In the genomic region with DNA sequence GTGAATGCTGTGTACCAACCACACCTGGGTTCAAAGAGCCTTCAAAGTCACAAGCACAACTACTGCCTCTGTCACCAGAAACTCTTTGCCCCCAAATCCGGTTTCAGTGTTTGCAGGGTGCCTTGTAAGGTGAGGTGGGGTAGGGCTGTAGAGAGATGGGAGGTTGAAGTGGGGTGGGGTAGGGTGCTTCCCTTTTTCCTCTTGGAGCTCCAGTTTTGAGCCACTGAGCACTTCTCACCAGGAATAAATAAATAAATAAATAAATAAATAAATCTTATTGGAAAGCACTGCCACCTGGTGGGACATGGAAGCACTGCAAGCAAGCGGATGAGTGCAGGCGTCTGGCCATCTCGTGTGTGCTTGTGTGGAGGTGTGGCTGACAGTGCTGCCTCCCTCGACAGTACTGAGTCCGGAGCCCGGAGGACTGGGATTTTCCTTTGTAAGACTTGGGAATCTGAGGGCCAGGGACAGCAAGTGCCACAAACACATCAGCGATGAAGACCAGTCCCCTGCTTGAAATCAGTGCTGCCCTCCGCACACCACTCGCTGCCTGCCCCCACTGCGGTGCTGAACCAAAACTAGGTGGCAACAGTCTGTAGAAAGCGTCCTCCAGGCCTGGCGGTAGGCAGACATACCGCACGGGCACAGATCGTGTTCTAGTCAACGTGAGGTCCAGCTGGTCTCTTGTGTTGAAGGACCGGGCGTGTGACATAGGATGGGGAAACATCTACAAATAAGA, we compare ENCODE assay signal across 8 mouse cellular contexts. TPM values are rescaled to one million over a fixed set of nuclear protein-coding genes. Genes with fewer than 3 reads are reported as not detected.
DNase-seq lines count a peak whose midpoint lies in the region; ATAC-seq and TF ChIP-seq lines count a peak whose summit lies in the region.

No protein-coding gene starts in this region.

- WGBS in intestine, postnatal 0 days: 64% methylated on average over 19 of the region's 19 CpGs
- 65% methylated on average over 19 of the region's 19 CpGs for WGBS in midbrain, embryonic 11.5 days
- 61% methylated on average over 19 of the region's 19 CpGs for WGBS in small intestine, adult 2 months

- no peak; the same call in 1 of the 2 replicates for ATAC-seq in intestine, postnatal 0 days
- peak; percentile 81 for ATAC-seq in midbrain, embryonic 11.5 days (ENCODE audit: low FRiP score)

- no peak for TF ChIP-seq POLR2A in small intestine, adult 2 months (IDR thresholded peaks at IDR 0.05; ENCODE audit: low read depth, low read length)

- H3K36me3 ChIP-seq in intestine, postnatal 0 days (ENCODE audit: control insufficient read depth, insufficient read depth): peaks cover 20% of the 10 kb centered on the region
- H3K36me3 ChIP-seq in midbrain, embryonic 11.5 days (ENCODE audit: control insufficient read depth, insufficient read depth, low read length): no peaks in the 10 kb centered on the region
- peaks cover 5% of the 10 kb centered on the region; the same call in 1 of the 2 replicates for H3K36me3 ChIP-seq in small intestine, adult 2 months (ENCODE audit: control insufficient read depth, insufficient read depth, low read length)

- no peak overlapping the region for H3K4me2 ChIP-seq in intestine, postnatal 0 days (replicated peaks; ENCODE audit: low read depth)
- H3K4me2 ChIP-seq in midbrain, embryonic 11.5 days: no peak overlapping the region

- no peaks in the 10 kb centered on the region for H3K4me1 ChIP-seq in intestine, postnatal 0 days (replicated peaks; ENCODE audit: control insufficient read depth, insufficient read depth, low read length)
- H3K4me1 ChIP-seq in midbrain, embryonic 11.5 days (ENCODE audit: control insufficient read depth, insufficient read depth, low read length): no peaks in the 10 kb centered on the region
- no peaks in the 10 kb centered on the region for H3K4me1 ChIP-seq in small intestine, adult 2 months (ENCODE audit: control insufficient read depth, insufficient read depth, insufficient read length, low read length)

- no peak overlapping the region for H3K4me3 ChIP-seq in intestine, postnatal 0 days (ENCODE audit: low read depth, low read length)
- no peak overlapping the region for H3K4me3 ChIP-seq in midbrain, embryonic 11.5 days (ENCODE audit: low read depth, low read length)
- H3K4me3 ChIP-seq in small intestine, adult 2 months (ENCODE audit: low read depth, low read length): no peak overlapping the region

- no peaks in the 10 kb centered on the region for H3K9me3 ChIP-seq in intestine, postnatal 0 days (ENCODE audit: control insufficient read depth)
- no peaks in the 10 kb centered on the region for H3K9me3 ChIP-seq in midbrain, embryonic 11.5 days (ENCODE audit: control insufficient read depth, low read length)

- H3K9ac ChIP-seq in intestine, postnatal 0 days (ENCODE audit: low read depth, low read length): no peak overlapping the region
- H3K9ac ChIP-seq in midbrain, embryonic 11.5 days (ENCODE audit: low read length): no peak overlapping the region

- peak; percentile 78 for DNase-seq in 3T3-L1 (ENCODE audit: low read depth, low spot score)
- peak; percentile 59 to 87 for DNase-seq in adrenal gland, adult (ENCODE audit: inconsistent age in 2 of 2, low spot score in 1 of 2)
- peak; percentile 79 for DNase-seq in embryo, embryonic 10.5 days (ENCODE audit: low spot score)
- DNase-seq in gastrocnemius, postnatal 36 days: peak; percentile 55 to 67
- peak; percentile 62 to 72 for DNase-seq in left cerebral cortex, postnatal 25 days (ENCODE audit: low spot score in 2 of 2)
- peak; percentile 96 for DNase-seq in midbrain, embryonic 11.5 days (ENCODE audit: low spot score, missing footprints)

- TF ChIP-seq CTCF in intestine, postnatal 0 days (IDR thresholded peaks at IDR 0.05; ENCODE audit: low read depth): peak; percentile 78
- TF ChIP-seq CTCF in small intestine, adult 2 months (IDR thresholded peaks at IDR 0.05; ENCODE audit: extremely low read depth, insufficient read length, insufficient replicate concordance, low read depth, low read length): peak; percentile 61; the same call in 1 of the 2 replicates

- intact Hi-C loops in gastrocnemius, postnatal 36 days (cut with DNase I): loop anchor here (10.0 kb wide), 1 partner anchor 292 kb away; no protein-coding TSS in a partner anchor
- intact Hi-C loops in left cerebral cortex, postnatal 25 days (cut with DNase I): loop anchor here (1.0 kb wide), 1 partner anchor 146 kb away; no protein-coding TSS in a partner anchor

- no peak overlapping the region for H3K27ac ChIP-seq in intestine, postnatal 0 days (ENCODE audit: low read depth, low read length)
- H3K27ac ChIP-seq in midbrain, embryonic 11.5 days (ENCODE audit: low read depth, low read length): no peak overlapping the region
- H3K27ac ChIP-seq in small intestine, adult 2 months (ENCODE audit: insufficient read depth, low read depth, low read length): no peak overlapping the region

- H3K27me3 ChIP-seq in intestine, postnatal 0 days (replicated peaks; ENCODE audit: control insufficient read depth, insufficient read depth, low read length): no peaks in the 10 kb centered on the region
- H3K27me3 ChIP-seq in midbrain, embryonic 11.5 days (ENCODE audit: control insufficient read depth, insufficient read depth, low read length): no peaks in the 10 kb centered on the region
- no peaks in the 10 kb centered on the region for H3K27me3 ChIP-seq in small intestine, adult 2 months (ENCODE audit: control insufficient read depth, insufficient read depth, low read length)

RNA-seq across cellular contexts. Expression of a gene that starts 46.8 kb away (rescaled TPM):
- 1 to 10 TPM; 8.6 to 9.6 TPM for total RNA-seq in gastrocnemius, postnatal 36 days (2021)
- 1.5 and 1.6 TPM in 2 replicates for polyA plus RNA-seq in intestine, postnatal 0 days (2015; fragmentation: Nextera tagmentation; extraction: Ambion mirVana)
- 10 to 100 TPM; 22.1 to 27.1 TPM for total RNA-seq in left cerebral cortex, postnatal 25 days (2021)
- 1.7 and 1.8 TPM in 2 replicates for polyA plus RNA-seq in midbrain, embryonic 11.5 days (2014; fragmentation: Nextera tagmentation; extraction: Ambion mirVana)
- 4.4 and 9.0 TPM in 2 replicates for polyA plus RNA-seq in small intestine, adult 2 months (2012; rRNA removed)
